Mouse (Mus musculus): ENCODE measurements around the gene Sh3bp4.

Gene Sh3bp4

DNA sequence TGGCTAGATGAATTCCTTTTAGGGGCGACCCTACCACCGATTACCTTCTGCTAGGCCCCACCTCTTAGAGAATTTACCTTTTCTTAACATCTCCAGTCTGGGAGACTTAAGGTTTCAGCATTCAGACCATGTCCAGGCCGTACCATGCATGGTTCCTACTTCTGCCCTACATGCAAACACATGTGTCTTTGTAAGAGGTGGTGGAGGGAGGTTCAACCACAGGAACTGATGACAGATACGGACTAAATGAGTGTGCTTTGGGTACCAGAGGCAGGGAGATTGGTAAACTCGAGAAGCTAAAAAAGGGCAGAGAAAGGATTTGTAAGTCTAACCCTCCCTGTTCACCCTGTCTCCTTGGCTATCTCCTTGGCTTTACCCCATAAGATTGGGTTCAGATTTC, 23.5 kb downstream of the Sh3bp4 start:
- DNase-seq (ENCODE audit: low read depth): no peak

DNA sequence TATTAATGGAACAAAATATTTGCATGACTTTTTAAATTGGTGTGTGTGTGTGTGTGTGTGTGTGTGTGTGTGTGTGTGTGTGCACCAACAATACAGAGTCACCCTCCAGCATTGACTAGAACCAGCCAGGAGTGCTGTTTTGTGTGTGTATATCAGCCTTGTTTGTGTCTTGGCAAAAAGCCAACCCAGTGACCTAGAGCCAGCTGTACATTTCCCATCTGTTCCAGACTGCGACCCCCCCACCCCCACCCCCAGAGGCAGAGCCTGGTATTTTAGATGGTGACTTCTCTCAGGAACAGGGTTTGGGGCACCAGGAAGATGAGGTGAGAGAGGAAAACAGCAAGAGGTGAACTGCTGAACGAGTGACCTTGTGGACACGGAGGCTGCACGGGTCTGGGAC, 24.2 kb downstream of the Sh3bp4 start:
- no peak for DNase-seq (ENCODE audit: low read depth)

DNA sequence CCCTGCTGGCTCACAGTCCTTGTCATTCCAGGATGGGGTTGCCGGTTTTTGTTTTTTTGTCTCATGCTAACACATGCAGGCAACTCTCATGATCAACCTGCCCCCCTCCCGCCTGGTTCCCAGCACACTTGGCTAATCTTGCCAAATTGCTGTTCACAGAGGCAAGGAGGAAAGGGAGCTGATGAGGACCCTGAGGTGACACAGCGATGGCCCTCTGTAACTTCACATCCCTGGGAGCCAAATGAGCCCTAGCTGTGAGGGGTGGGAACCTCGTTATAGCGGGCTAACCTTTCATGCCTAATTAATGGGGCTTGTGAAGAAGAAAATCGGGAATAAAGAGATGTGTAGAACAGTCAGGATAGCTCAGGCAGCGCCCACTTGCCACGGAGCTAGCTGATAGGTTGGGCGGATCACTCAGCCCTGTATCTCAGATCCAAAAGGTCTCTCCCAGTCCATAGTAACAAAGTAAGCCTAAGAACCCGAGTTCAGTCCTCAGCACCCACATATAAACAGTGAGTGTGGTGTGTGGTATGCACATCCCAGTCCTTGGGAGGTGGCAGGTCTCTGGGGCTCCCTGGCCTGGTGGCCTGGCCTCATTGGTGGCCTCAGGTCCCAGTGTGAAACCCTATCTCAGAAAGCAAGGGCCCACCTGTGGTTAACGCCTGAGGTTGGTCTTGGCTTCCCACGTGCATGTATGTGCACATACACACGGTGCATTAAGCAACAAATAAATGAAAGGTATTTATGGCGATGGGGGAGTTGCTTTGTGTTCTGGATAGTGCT, 25.6 kb downstream of the Sh3bp4 start:
- no peak for DNase-seq (ENCODE audit: low read depth)

DNA sequence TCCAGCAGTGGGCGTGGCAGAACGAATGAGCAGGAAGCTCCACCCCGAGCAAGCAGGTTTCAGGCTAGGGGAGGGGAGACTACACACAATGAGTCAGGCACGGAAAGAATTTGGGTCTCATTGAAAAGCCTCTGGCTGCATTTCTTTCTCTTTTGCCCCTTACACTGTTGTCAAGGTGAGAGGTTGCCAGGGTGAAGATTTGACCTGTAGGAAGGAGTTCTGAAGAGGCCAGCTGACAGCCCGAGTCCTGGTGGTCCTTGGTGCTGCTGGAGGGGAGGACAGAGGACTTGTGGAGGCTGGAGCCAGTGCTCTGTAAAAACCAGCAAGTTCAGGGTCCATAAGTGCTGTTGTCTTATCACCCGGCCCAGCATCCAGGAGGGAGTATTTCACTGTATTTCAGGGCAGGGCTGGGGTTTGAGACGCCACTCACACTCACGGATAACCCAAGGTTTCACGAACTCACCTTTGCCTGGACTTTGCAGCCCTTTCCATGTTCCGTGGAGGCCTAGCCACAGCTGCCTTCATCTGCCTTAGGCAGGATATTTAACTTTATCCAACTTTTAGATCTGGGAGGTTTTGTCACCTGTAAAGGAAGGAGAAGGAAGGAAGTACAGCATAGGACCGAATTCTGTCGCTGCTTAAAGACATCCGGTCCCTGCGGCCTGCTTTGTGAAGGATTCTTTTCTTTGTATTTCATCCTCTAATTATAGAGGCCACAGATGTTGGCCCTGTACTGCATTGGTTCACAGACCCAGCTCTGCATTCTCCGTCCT, 32.2 kb downstream of the Sh3bp4 start:
- DNase-seq (ENCODE audit: low read depth): no peak

DNA sequence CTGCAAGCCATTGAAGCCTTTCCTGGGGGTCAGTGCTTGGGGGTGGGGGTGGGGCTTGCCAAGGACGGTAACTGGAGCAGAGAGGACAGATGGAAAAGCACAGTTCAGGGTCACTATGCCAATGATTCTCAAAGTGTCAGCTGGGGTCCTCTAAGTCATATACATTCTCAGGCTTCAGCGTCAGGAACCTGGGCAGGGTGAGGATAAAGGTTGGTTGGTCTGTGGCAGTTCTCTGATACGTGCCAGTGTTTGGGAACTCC, 32.7 kb downstream of the Sh3bp4 start:
- DNase-seq (ENCODE audit: low read depth): no peak

DNA sequence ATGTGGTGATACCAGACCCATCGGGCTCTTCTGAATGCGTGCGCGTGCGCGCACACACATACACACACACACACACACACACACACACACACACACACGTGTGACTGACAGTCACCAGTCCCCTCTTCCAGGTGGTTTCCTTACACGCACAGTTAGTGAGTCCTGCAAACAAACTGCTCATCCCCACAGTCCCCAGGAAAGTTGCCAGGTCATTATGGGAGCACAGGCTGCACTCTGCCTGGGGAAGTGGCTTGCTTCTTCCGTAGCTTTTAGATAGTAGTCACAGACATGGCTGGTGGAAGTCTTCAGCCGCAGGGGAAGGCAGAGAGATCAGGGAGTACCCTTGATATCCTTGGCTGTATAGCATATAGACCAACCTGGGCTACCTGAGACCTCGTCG, 33.3 kb downstream of the Sh3bp4 start:
- no peak for DNase-seq (ENCODE audit: low read depth)

DNA sequence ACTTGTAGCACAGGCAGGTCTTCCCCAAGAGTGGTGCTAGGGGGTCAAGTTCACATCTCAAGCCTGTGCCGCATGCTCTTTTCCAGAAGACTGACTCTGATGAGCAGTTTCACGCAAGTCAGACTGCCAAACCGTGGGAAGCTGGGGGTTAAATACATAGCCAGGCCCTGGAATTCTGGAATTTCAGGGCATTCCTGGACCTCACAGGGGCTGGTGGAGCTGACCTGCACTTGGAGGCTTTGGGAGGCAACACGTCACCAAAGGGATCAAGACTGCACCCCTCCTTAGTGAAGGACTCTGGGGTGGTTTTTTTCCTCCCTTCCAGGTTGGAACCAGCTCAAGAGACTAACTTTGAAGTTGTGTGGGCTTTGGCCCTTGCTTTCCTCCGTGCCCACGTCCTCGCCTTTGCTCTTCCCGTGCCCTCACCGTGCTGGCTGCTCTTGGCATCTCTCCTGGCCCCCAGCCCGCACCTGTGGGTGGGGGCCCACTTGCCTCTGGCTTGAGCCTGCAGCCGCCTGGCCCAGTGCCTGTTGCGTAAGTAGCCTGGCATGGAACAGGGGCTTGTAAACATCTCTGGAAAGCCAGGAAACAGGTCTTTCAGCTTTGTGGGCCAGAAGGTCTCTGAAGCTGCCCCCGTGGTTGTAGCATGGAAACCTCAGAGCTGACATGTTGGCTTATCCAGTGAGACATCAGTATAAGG, 34.0 kb downstream of the Sh3bp4 start:
- DNase-seq (ENCODE audit: low read depth): no peak

DNA sequence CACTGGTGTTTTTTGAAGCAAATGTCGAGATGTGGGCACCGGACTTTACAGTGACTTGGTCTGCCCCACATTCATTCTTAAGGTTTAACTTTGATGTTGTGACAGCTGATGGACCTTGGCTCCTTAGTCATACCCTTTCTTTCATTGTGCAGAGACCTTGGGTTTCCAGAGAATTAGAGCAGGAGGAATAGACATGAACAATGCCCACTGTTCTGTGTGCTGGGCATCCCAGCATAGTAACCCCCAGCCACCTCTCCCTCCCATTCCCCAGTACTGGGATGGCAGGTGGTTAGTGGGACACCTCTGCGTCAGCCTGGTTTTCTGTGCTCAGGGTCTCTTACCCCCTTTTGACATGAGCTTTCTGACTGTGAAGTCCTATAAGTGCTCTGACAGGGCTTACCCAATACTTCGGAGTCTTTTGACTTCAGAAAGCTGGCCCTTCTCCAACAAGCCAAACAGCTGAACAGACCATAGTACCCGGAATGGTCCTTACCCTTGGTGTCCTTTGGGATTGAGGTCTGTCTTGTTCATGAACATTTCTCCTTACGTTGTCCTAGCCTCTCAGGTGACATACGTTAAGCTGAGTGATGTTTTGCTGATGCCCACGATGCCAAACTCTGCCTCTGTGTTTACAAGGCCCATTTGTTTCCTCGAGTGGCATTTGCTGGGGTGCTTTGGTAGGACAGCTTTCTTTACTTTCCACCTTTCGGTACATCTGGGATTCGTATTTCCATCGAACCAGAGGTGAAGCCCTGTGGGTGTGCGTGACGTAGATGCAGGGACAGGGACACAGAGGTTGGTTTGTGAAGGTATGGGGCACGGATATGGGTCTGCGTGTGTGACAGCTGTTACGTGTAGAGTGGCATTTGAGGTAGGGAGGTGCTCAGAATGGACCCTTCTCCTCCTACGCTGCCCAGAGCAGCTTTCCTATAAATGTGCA, 35.9 kb downstream of the Sh3bp4 start:
- DNase-seq (ENCODE audit: low read depth): no peak

DNA sequence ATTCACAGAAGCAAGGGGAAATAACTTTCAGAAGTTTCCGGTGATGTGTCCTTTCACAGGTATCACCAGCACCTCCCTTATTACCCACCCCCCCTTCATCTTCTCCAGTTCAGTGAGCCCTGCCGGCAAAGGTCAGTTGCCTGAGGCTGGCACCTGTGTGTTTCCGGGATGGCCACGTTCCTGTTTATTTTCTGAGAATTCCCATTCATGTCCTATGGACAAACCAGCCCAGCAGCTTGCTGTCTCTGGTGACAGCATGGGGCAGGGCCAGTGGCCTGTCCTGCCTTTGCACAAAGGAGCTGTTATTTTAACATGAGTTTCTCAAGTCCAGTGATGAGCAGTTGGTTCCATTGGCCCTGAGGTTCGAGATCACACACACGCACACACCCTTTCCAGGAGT, 37.3 kb downstream of the Sh3bp4 start:
- DNase-seq (ENCODE audit: low read depth): no peak

DNA sequence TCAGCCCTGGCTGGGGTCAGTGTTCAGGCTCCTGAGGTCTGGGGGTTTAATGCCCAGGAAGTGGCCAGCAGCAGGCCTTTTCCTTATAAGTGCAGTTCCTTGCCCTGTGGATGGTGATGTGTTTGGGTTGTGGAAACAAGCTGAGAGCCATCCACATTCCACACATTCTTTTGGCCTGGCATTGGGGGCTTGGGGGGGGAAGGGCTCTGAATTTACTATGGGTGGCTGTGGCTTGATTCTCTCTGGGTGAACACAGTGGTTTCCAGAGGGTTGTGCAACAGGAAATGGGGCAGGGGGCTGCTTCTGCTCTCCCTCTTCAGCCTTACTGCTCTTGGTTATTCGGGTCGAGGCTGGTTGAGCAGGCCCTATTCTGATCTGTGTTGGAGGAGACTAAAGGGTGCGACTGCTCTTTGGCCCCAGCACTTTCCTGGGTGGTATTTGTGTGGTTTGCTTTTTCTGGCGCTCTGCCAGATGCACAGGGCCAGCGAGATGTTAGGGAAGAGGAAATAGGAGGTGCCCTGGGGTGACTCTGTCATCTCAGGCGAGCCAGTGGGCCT, 38.2 kb downstream of the Sh3bp4 start:
- DNase-seq (ENCODE audit: low read depth): peak; percentile 11

DNA sequence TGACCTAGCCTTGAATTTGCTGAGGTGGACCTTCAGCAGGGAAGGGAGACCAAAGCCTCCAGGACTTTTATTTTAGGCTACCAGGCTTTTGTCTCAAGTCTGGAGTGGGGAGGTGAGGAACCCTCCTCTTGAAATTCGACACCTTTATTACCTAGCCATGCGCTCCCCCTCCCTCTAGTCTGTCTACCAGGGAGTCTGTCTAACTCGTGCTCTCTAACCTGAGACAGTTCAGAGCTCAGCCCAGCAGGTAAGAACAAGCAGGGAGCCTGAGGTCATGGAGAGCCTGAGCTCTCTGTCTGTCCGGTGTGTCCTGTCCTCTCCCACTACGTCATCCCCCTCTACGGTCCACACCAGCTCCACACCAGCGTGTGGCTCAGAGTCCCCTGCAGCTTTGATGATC, 39.6 kb downstream of the Sh3bp4 start:
- no peak for DNase-seq (ENCODE audit: low read depth)

DNA sequence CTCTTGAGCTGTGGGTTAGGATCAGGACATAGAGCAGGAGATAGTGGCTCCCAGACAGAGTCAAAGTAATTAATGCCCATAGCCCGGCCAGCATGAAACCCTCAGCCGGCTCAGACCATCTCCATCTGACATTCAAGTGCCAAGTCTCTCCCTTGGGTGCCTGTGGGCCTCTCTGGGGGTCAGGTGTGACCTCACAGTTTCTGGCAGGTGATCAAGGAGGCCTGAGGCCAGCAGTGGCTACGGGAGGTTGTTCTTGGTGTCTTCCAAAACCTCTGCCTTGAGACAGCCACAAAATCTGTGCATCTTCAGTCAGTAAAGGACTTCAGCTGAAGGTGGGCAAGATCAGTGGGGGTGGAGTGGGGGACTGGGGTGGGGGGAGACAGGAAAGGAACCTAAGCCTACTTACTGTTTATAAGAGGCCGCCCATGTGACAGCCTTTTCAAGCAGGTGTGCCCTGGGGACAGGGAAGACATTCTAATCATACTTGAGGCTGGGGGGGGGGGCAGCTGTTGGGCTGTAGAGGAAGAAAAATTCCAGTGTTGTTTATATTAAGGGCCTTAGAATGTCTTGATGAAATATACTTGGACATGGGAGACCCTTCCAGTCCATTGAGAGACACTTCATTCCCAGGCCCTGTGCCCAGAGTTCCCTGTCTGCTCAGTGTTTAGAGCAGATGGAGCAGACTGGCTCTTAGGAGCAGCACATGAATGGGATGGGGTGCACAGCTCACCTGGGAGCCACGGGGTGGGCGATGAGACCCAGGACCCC, 40.7 kb downstream of the Sh3bp4 start:
- DNase-seq (ENCODE audit: low read depth): no peak

DNA sequence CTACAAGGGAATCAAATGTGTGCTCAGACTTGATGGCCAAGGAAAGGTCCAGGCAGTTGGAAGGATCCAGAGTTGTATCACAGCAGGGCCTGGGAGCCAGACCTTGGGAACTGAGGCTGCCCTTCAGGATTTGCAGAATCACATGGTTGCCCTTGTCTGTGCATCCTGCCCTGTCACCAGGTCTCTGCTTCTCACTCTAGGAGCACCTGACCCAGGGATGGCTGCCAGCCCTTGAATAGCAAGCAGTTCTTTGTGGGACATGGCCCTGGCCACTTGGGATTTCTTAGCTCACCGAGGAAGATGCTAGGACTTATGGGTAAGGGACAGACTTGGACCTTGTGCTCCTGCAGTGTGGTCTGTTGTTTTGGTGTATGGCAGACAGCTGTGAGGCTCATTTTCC, 42.3 kb downstream of the Sh3bp4 start:
- no peak for DNase-seq (ENCODE audit: low read depth)

DNA sequence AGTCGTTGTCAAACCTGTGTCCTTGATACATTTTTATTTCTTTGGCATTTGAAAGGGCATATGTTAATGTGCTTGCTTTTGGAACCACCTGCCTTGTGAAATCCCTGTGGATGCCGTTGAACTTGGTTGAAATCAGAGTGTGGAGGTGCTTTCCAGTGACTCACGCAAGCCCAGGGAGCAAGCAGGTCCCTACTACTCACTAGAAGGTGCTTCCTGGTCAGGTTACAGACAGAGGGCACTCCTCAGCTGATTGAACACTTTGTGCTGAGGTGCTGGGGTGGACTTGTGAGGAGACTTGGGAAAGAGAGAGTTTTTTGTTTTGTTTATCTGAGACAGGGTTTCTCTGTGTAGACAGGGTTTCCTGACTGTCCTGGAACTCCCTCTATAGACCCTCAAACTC, 43.5 kb downstream of the Sh3bp4 start:
- DNase-seq (ENCODE audit: low read depth): no peak

DNA sequence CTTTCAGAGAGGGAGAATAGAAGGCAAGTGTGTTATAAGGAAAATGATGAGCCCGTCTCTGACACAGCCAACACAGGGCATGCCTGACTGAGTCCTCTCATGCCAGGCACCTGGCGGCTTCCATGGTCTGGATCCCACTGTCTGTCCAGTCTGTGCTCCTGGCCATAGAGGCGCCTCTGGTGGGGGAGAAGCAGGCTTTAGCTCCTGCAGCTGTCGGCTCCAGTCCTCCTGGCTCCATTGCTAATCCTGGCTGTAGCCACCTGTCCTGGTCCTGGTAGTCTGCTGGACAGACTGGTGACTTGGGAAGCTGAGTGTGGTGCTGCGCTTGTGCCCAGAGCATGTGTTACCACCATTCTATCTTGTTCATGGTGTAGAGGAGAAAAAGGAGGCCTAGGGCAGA, 46.8 kb downstream of the Sh3bp4 start:
- no peak for DNase-seq (ENCODE audit: low read depth)

DNA sequence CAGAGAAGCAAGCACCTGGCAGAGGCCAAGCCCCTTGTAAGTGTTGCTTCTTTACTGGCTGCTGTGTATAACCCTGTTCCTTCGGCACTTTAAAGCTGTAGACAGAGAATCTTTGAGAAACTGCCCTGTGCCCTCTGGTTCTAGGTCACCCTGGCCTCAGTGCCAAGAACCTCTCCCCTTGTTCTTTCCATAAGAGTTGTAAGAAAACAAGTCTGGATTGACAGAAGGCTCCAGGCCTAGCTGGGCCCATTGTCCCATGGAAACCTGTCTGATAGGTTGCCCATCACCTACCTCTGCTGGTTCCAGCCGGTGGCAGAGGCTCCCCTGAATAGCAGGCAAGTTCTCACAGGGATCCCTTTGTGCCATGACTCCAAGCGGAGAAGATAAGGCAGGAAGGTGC, 47.9 kb downstream of the Sh3bp4 start:
- no peak for DNase-seq (ENCODE audit: low read depth)

DNA sequence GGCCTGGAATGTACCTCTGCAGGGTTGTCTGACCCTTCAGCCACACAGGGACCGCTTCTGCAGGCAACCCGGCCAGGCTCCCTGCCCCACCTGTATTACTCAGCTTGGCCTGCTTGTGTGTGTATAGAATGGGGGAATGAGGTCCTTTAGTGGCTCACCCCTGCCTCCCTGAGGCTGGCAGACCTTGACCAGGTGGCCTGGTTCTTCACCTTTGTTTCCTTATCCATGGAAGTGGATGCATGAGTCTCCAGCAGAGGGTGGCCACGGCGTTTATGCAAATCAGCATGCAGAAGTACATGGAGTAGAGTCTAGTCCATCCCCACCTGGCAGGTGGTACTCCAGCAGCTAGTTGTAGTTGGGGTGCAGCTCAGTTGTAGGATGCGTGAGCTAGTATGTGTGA, 48.6 kb downstream of the Sh3bp4 start:
- no peak for DNase-seq (ENCODE audit: low read depth)

DNA sequence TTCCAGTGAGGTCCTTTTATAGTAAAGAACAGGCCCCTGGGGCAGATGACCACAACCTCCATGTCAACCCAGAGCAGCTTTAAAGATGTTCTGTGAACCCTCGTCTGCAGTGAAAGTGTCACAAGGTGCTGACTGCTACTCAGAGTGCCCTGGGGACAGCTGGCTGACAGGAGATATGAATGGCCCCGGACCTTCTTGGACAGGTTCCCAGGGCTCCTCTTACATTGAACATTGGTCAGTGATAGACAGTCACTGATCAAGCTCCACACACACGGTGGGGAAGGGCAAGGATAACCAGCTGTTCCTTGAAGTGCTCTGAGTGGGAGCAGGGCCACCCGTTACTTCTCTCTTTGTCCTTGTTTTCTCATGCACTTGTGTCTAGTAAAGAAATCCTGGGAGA, 50.1 kb downstream of the Sh3bp4 start:
- DNase-seq (ENCODE audit: low read depth): no peak

DNA sequence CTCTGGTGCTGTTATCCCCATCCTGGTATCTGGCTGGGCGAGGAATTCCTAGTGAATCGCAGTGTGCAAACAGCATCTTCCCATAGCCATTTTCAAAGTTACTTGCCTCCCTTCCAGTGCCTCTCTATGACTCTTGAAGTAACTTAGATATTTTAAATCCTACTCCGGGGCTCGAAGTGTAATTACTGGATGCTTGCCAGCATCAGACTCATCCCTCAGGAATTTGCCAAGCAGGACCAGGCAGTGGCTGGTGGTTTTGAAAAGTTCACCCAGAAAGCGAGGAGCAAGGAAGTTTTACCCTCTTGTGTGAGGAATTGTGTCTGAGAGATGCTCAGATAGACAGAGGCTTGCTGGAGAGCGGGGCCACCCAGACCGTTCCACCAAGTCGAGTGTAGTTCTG, 51.3 kb downstream of the Sh3bp4 start:
- DNase-seq (ENCODE audit: low read depth): no peak

DNA sequence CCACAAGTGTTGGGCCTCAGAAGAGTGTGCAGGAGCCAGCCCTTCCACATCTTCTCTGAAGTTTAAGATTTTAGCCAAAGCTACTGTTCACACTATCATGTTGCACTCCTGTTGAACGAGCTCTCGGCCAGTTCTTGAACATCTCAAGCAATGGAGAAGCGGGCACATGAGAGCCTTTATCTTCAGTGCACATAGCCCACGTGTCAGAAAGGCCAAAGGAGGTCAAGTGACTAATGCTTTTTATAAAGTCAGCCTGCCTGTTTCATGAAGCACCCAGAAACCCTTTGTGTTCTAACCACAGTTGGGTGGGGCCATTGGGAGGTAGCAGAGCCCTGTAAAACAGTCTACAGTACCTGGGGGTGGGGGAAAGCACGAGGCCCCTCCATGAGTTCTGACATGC, 52.2 kb downstream of the Sh3bp4 start:
- no peak for DNase-seq (ENCODE audit: low read depth)

DNA sequence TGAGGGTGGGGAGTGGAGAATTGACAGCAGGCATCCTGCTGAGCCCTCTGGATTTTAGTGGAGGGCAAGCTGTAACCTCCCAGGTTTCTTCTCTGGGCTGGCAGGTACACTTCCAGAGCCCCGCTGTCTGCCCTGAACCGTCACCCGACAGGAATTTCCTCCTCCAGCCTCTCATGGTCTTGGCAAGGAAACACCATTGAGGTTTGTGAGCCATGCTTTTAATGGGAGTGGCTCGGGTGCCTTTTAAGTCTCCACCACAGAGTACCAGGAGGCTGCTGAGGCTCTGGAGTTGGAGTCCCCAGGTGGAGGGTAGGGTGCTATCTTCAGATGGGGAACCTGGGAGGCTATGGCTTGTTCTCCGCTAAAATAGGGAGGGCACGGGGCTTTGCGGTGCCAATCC, 53.9 kb downstream of the Sh3bp4 start:
- DNase-seq (ENCODE audit: low read depth): no peak

Measured in 416B (cell line).